Mouse (Mus musculus) forebrain, embryonic 15.5 days (tissue): ENCODE measurements around the gene Xrra1. TPM values are rescaled to one million over a fixed set of nuclear protein-coding genes. Genes with fewer than 3 reads are reported as not detected.
"Not testable (repeated sequence)": the region's sequence is repeated elsewhere in the genome, so short reads cannot be mapped to it uniquely, and the experiment has no call there.

Experiments
- ATAC-seq: fragments of 200-750 bp; cut with Nextera tagmentation; replicated peaks from 2 replicates; pipeline ENCODE4 v1.8.0; 2017; ENCODE audit warnings: mild to moderate bottlenecking, moderate TSS enrichment, moderate library complexity
- H3K27ac ChIP-seq: fragments of 300-500 bp; sonication (generic); replicated peaks from 2 replicates; pipeline ENCODE4 v1.5.1; 2015; ENCODE audit warnings: mild to moderate bottlenecking, inconsistent platforms
- H3K27me3 ChIP-seq: fragments of 300-500 bp; sonication (generic); 2 replicates; pipeline ENCODE4 v1.6.1; 2015; ENCODE audit warnings: inconsistent platforms
- H3K36me3 ChIP-seq: fragments of 300-500 bp; sonication (generic); 2 replicates; pipeline ENCODE4 v1.6.1; 2015; ENCODE audit warnings: mild to moderate bottlenecking, inconsistent platforms
- H3K4me1 ChIP-seq: fragments of 300-500 bp; sonication (generic); 2 replicates; pipeline ENCODE4 v1.6.1; 2015; ENCODE audit warnings: inconsistent platforms
- H3K4me2 ChIP-seq: fragments of 300-500 bp; sonication (generic); replicated peaks from 2 replicates; pipeline ENCODE4 v1.6.1; 2015; ENCODE audit warnings: mild to moderate bottlenecking, inconsistent platforms
- H3K4me3 ChIP-seq: fragments of 300-500 bp; sonication (generic); 2 replicates; pipeline ENCODE4 v1.5.1; 2015; ENCODE audit warnings: mild to moderate bottlenecking, inconsistent platforms
- H3K9ac ChIP-seq: fragments of 300-500 bp; sonication (generic); replicated peaks from 2 replicates; pipeline ENCODE4 v1.6.1; 2015; ENCODE audit warnings: mild to moderate bottlenecking, inconsistent platforms
- H3K9me3 ChIP-seq: fragments of 300-500 bp; sonication (generic); 2 replicates; pipeline ENCODE4 v1.6.1; 2016; ENCODE audit warnings: inconsistent platforms
- WGBS: fragments of 180-500 bp; shearing (Covaris S2); methylation state at CpG from one replicate; pipeline ENCODE4 v1.1.7; 2015; ENCODE audit warnings: mixed read lengths; 5-methylcytosine and 5-hydroxymethylcytosine counted together
- polyA plus RNA-seq: library from polyadenylated mRNA; unstranded; fragments of >200 nt; fragmentation: Nextera tagmentation; extraction: Ambion mirVana; gene quantifications from 2 replicates; pipeline ENCODE4 v1.2.1, GENCODE M21; 2015

Xrra1 gene
- polyA plus RNA-seq, 1 experiment from 2014 or later: 0.65 TPM

DNA sequence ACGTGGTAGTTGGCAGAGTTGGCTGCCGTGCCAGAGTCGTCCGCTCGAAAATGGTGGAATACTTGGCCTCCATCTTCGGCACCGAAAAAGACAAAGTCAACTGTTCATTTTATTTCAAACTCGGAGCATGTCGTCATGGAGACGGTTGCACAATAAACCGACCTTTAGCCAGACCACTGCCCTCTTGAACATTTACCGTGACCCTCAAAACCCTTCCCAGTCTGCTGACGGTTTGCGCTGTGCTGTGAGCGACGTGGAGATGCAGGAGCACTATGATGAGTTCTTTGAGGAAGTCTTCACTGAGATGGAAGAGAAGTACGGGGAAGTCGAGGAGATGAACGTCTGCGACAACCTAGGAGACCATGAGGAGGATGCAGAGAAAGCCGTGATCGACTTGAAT is 86.1 kb downstream of the Xrra1 start:
- H3K27ac ChIP-seq, H3K4me2 ChIP-seq, H3K9me3 ChIP-seq, H3K9ac ChIP-seq, ATAC-seq, H3K27me3 ChIP-seq, H3K4me1 ChIP-seq, H3K4me3 ChIP-seq: not testable (repeated sequence)
- 95% methylated on average over 22 of the region's 22 CpGs for WGBS
- peaks cover 44% of the 10 kb centered on the region for H3K36me3 ChIP-seq

DNA sequence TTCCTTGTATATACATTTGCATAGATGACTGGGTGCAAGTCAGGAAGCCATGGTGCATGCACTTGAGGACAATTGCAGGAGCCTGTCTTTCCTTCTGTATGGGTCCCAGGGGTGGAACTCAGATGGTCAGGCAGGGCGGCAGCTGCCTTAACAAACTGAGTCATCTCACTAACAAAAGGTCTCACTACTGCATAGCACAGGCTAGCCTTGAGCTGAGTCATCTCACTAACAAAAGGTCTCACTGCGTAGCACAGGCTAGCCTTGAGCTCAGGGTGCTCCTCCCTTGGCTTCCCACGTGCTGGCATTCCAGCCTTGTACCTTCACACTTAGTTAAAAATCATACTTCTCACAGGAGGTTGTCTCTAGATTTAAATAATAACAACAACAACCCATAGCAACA is 87.0 kb downstream of the Xrra1 start:
- peaks cover 37% of the 10 kb centered on the region for H3K36me3 ChIP-seq
- no peaks in the 10 kb centered on the region for H3K4me1 ChIP-seq
- H3K9ac ChIP-seq: no peak overlapping the region
- H3K4me2 ChIP-seq: no peak overlapping the region
- no peak overlapping the region for H3K27ac ChIP-seq
- no peaks in the 10 kb centered on the region for H3K9me3 ChIP-seq
- WGBS: 98% methylated on average over 3 of the region's 3 CpGs
- no peaks in the 10 kb centered on the region for H3K27me3 ChIP-seq
- no peak for ATAC-seq
- no peak overlapping the region for H3K4me3 ChIP-seq

- H3K4me3 ChIP-seq: no peak overlapping the region
- H3K27ac ChIP-seq: no peak overlapping the region
- no peaks in the 10 kb centered on the region for H3K27me3 ChIP-seq
- H3K36me3 ChIP-seq: peaks cover 37% of the 10 kb centered on the region
- H3K9me3 ChIP-seq: no peaks in the 10 kb centered on the region
- ATAC-seq: no peak
- no peak overlapping the region for H3K9ac ChIP-seq
- WGBS: 95% methylated on average over 4 of the region's 4 CpGs
- no peaks in the 10 kb centered on the region for H3K4me1 ChIP-seq
- no peak overlapping the region for H3K4me2 ChIP-seq
Measured at GRCm38 (mm10) chr7:99946356-99946755, 87.4 kb downstream of the Xrra1 start.

GRCm38 (mm10) chr7:99947329-99947728 is 88.4 kb downstream of the Xrra1 start:
- H3K9ac ChIP-seq: no peak overlapping the region
- 86% methylated on average over 9 of the region's 9 CpGs for WGBS
- no peaks in the 10 kb centered on the region for H3K9me3 ChIP-seq
- no peak overlapping the region for H3K4me2 ChIP-seq
- no peaks in the 10 kb centered on the region for H3K4me1 ChIP-seq
- no peaks in the 10 kb centered on the region for H3K27me3 ChIP-seq
- peaks cover 35% of the 10 kb centered on the region for H3K36me3 ChIP-seq
- no peak for ATAC-seq
- no peak overlapping the region for H3K27ac ChIP-seq
- H3K4me3 ChIP-seq: no peak overlapping the region

- H3K4me2 ChIP-seq: no peak overlapping the region
- no peak overlapping the region for H3K27ac ChIP-seq
- ATAC-seq: no peak
- no peak overlapping the region for H3K4me3 ChIP-seq
- peaks cover 6% of the 10 kb centered on the region; the same call in 1 of the 2 replicates for H3K4me1 ChIP-seq
- H3K27me3 ChIP-seq: no peaks in the 10 kb centered on the region
- H3K9ac ChIP-seq: no peak overlapping the region
- H3K36me3 ChIP-seq: no peaks in the 10 kb centered on the region; the same call in 1 of the 2 replicates
- no peaks in the 10 kb centered on the region for H3K9me3 ChIP-seq
- WGBS: 86% methylated on average over 6 of the region's 6 CpGs
Measured at GRCm38 (mm10) chr7:99953442-99954098, 94.7 kb downstream of the Xrra1 start.

GRCm38 (mm10) chr7:99954212-99954611 is 95.3 kb downstream of the Xrra1 start:
- Histone ChIP-seq H3K9ac (no peak overlapping the region), H3K4me1 (peaks cover 6% of the 10 kb centered on the region; the same call in 1 of the 2 replicates), H3K36me3 (no peaks in the 10 kb centered on the region; the same call in 1 of the 2 replicates), H3K27me3 (no peaks in the 10 kb centered on the region), H3K27ac (no peak overlapping the region), H3K9me3 (no peaks in the 10 kb centered on the region), H3K4me3 (no peak overlapping the region), H3K4me2 (no peak overlapping the region)
- no peak for ATAC-seq
- WGBS: 93% methylated on average over 8 of the region's 8 CpGs

- no peaks in the 10 kb centered on the region for H3K27me3 ChIP-seq
- 92% methylated on average over 7 of the region's 7 CpGs for WGBS
- peaks cover 6% of the 10 kb centered on the region; the same call in 1 of the 2 replicates for H3K4me1 ChIP-seq
- no peak overlapping the region for H3K27ac ChIP-seq
- H3K9ac ChIP-seq: no peak overlapping the region
- no peak overlapping the region for H3K4me2 ChIP-seq
- H3K4me3 ChIP-seq: no peak overlapping the region
- no peaks in the 10 kb centered on the region; the same call in 1 of the 2 replicates for H3K36me3 ChIP-seq
- ATAC-seq: no peak
- H3K9me3 ChIP-seq: no peaks in the 10 kb centered on the region
Measured at GRCm38 (mm10) chr7:99956095-99956494, 97.2 kb downstream of the Xrra1 start.

DNA sequence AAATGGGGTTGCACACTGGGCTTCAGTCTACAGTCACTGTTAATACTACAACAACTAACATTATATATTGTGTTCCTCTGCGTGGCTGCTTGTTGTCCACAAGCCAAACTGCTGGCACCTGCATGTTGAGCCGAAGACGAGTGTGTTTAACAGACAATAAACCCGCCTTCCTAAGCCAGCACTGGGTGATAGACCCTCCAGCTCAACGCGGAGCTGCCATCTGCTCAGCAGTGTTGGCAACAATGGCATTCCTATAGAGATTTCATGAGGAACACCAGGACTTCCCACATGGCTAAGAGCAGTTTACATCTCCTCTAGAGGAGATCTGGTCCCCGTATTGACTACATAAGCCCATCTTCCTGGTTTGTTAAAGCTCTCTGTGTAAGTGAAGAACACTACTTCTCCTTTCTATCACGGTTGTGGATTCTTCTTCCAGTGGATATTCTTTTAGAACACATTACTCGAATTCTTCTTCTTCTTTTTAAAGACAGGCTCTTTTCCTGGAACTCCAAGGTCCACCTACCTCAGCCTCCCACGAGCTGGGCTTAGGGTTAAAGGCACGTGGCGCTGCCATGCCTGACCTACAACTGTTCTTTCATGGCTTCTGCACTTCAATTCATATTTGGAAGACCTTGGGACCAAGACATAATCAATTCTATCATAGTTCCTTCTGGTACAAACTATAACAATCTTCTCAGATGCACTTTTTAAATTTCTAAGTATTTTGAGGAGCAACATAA is 98.5 kb downstream of the Xrra1 start:
- H3K36me3 ChIP-seq: no peaks in the 10 kb centered on the region
- WGBS: 73% methylated on average over 12 of the region's 12 CpGs
- H3K4me1 ChIP-seq: peaks cover 9% of the 10 kb centered on the region; the same call in 1 of the 2 replicates
- no peak overlapping the region for H3K4me2 ChIP-seq
- H3K9me3 ChIP-seq: no peaks in the 10 kb centered on the region
- no peaks in the 10 kb centered on the region for H3K27me3 ChIP-seq
- H3K27ac ChIP-seq: no peak overlapping the region
- no peak overlapping the region for H3K9ac ChIP-seq
- H3K4me3 ChIP-seq: no peak overlapping the region
- ATAC-seq: no peak

DNA sequence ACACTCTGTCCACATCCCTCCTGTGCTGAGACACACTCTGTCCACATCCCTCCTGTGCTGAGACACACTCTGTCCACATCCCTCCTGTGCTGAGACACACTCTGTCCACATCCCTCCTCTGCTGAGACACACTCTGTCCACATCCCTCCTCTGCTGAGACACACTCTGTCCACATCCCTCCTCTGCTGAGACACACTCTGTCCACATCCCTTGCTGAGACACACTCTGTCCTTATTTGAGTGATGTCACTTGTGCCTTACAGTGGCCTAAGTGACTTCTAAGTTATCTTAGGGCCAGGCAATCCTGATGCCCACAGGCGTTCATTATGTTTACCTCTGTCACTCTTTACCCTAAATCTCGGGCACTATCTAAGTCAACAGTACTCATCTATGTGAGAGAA is 101.7 kb downstream of the Xrra1 start:
- not testable (repeated sequence) for H3K27me3 ChIP-seq, H3K9me3 ChIP-seq, H3K36me3 ChIP-seq, H3K9ac ChIP-seq, H3K4me3 ChIP-seq, H3K27ac ChIP-seq, H3K4me2 ChIP-seq, ATAC-seq
- WGBS: 86% methylated on average over 2 of the region's 2 CpGs
- peaks cover 28% of the 10 kb centered on the region for H3K4me1 ChIP-seq

GRCm38 (mm10) chr7:99961518-99961917 is 102.6 kb downstream of the Xrra1 start:
- Histone ChIP-seq H3K9me3 (no peaks in the 10 kb centered on the region), H3K4me2 (no peak overlapping the region), H3K9ac (no peak overlapping the region), H3K4me3 (no peak overlapping the region), H3K27ac (no peak overlapping the region), H3K4me1 (peaks cover 38% of the 10 kb centered on the region), H3K36me3 (no peaks in the 10 kb centered on the region), H3K27me3 (no peaks in the 10 kb centered on the region)
- 95% methylated on average over 2 of the region's 2 CpGs for WGBS
- no peak for ATAC-seq

DNA sequence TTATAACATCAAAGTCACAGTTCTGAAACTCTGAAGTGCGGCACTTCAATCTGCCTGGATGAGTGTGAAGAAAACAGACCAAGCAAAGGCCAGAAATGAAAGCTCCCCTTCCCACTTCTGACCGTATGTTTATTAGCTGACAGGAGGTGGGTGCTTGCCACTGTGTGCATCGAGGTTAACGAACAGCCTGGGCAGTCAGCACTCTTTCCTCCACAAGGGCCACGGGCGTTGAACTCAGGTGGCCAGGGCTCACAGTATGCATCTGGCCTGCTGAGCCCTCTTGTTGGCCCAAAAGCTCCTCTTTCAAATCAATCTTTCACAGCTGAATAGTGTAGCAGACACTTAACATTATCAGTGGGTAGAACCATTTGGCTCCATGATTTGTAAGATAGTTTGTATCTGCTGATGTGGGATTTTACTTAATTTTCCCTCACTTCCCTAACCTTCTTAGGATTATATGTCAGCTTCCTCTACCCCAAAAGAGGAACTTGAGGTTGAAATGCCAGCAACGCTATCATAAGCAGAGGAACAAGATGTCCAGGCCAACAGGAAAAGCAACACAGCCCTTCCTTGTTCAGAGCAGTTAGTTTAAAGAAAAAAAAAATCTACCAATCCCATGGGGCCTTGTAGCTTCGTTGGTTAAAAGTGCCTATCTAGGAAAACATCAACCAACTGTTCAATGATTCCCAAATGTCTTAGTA is 103.8 kb downstream of the Xrra1 start:
- Histone ChIP-seq H3K36me3 (no peaks in the 10 kb centered on the region), H3K4me1 (peaks cover 36% of the 10 kb centered on the region), H3K27me3 (no peaks in the 10 kb centered on the region), H3K9ac (no peak overlapping the region), H3K4me3 (no peak overlapping the region), H3K9me3 (no peaks in the 10 kb centered on the region), H3K4me2 (no peak overlapping the region), H3K27ac (peak overlapping the region; percentile 24; the same call in 1 of the 2 replicates)
- 65% methylated on average over 8 of the region's 8 CpGs for WGBS
- no peak for ATAC-seq

DNA sequence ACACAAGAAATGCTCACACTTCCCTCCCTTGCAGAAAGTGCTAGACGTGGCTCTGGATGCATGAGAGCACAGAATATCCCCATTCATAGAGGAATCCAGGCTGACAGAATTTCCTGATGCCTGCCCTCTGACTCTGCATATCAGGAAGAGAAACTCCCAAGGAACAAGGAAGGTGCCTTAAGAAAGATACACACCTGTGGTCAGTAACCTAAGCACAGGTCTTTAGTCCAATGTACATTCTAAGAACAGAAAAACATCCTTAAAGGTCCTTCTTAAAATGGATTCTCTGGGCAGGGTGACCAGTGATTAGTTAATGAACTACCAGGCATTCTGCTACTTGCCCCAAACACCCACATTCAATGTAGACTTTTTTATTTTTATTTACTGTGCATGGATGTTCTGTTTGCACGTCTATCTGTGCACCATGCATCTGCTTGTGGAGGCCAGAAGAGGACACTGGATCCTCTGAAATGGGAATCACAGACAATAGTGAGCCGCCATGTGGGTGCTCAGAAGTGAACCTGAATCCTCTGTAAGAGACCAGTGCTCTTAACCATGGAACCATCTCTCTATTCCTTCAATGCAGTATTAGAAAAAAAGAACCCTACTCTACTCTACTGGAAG is 104.4 kb downstream of the Xrra1 start:
- Histone ChIP-seq H3K4me1 (peaks cover 36% of the 10 kb centered on the region), H3K36me3 (no peaks in the 10 kb centered on the region), H3K4me3 (no peak overlapping the region), H3K4me2 (no peak overlapping the region), H3K27me3 (no peaks in the 10 kb centered on the region), H3K9me3 (no peaks in the 10 kb centered on the region), H3K27ac (no peak overlapping the region), H3K9ac (no peak overlapping the region)
- 83% methylated on average over 3 of the region's 3 CpGs for WGBS
- no peak for ATAC-seq
